Mouse (Mus musculus) left cerebral cortex, postnatal 10 days (tissue): ENCODE measurements around the gene Oprl1. TPM values are rescaled to one million over a fixed set of nuclear protein-coding genes. Genes with fewer than 3 reads are reported as not detected.
A peak's percentile ranks its signal among the peaks of the same experiment; 100 is the strongest.

ENCODE experiments used
- DNase-seq, 2 experiments: peaks; one replicate each; pipeline ENCODE4 v3.0.0; 2021 to 2022; ENCODE audit warnings: low spot score in 2 of 2, mixed read lengths in 1 of 2; ENCODE audit errors: extremely low spot score in 1 of 2
- intact Hi-C: fragments of 180-260 bp; cut with DNase I; formaldehyde crosslinking; loops from one replicate; pipeline ENCODE4 v1.15.1; 2025
- total RNA-seq, 2 experiments: library from RNA; stranded (reverse); gene quantifications; 2 replicates each; pipeline ENCODE4 v1.2.3; 2021

The Oprl1 gene
- total RNA-seq, 2 experiments from 2014 or later: 75.4 to 82.2 TPM

- intact Hi-C loops: no loop called here
- peak in 1 of 2 experiments; percentile 9 for DNase-seq
Measured at GRCm38 (mm10) chr2:181687586-181687985, 27.2 kb upstream of the Oprl1 start.

GRCm38 (mm10) chr2:181689466-181690160 is 25.2 kb upstream of the Oprl1 start:
- intact Hi-C loops: no loop called here
- DNase-seq: peak in 1 of 2 experiments; percentile 50

GRCm38 (mm10) chr2:181691083-181691482 is 23.7 kb upstream of the Oprl1 start:
- intact Hi-C loops: no loop called here
- no peak for DNase-seq

- no peak for DNase-seq
- intact Hi-C loops: no loop called here
Measured at GRCm38 (mm10) chr2:181691571-181691970, 23.2 kb upstream of the Oprl1 start.

GRCm38 (mm10) chr2:181692304-181692703 is 22.5 kb upstream of the Oprl1 start:
- intact Hi-C loops: no loop called here
- no peak for DNase-seq

- intact Hi-C loops: no loop called here
- DNase-seq: peak; percentile 74 to 91
Measured at GRCm38 (mm10) chr2:181693339-181694280, 21.2 kb upstream of the Oprl1 start, which contains the start of gene Rgs19. TSS of gene Rgs19 (minus strand) at chr2:181693977.

- DNase-seq: no peak
- intact Hi-C loops: no loop called here
Measured at GRCm38 (mm10) chr2:181694581-181694980, 20.2 kb upstream of the Oprl1 start.

- intact Hi-C loops: no loop called here
- DNase-seq: no peak
Measured at GRCm38 (mm10) chr2:181695776-181696175, 19.0 kb upstream of the Oprl1 start.

- intact Hi-C loops: no loop called here
- DNase-seq: no peak
Measured at GRCm38 (mm10) chr2:181696801-181697420, 17.9 kb upstream of the Oprl1 start.

GRCm38 (mm10) chr2:181698241-181698640 is 16.6 kb upstream of the Oprl1 start, which contains the start of gene Lkaaear1:
TSS of gene Lkaaear1 (minus strand) at chr2:181698442.
- no peak for DNase-seq

GRCm38 (mm10) chr2:181706668-181707067 is 8.1 kb upstream of the Oprl1 start:
- DNase-seq: no peak
- intact Hi-C loops: no loop called here

More at GRCm38 (mm10) chr2:181698241-181698640, 16.6 kb upstream of the Oprl1 start, which contains the start of gene Lkaaear1:
- intact Hi-C loops: no loop called here

GRCm38 (mm10) chr2:181713749-181714148 is 1.1 kb upstream of the Oprl1 start:
- intact Hi-C loops: no loop called here
- peak in 1 of 2 experiments; percentile 54 for DNase-seq

- no peak for DNase-seq
- intact Hi-C loops: no loop called here
Measured at GRCm38 (mm10) chr2:181715382-181715781, 566 bp downstream of the Oprl1 start.

GRCm38 (mm10) chr2:181716991-181717390 is 2.2 kb downstream of the Oprl1 start:
- intact Hi-C loops: no loop called here
- no peak for DNase-seq

- no peak for DNase-seq
- intact Hi-C loops: loop anchor here (5.0 kb wide), 1 partner anchor 87 kb away; no protein-coding TSS in a partner anchor
Measured at GRCm38 (mm10) chr2:181720061-181720460, 5.2 kb downstream of the Oprl1 start.

GRCm38 (mm10) chr2:181721200-181721599 is 6.4 kb downstream of the Oprl1 start:
- intact Hi-C loops: loop anchor here (5.0 kb wide), 1 partner anchor 86 kb away; no protein-coding TSS in a partner anchor
- DNase-seq: no peak

GRCm38 (mm10) chr2:181722213-181722612 is 7.4 kb downstream of the Oprl1 start:
- intact Hi-C loops: loop anchor here (2.0 to 5.0 kb wide), 2 partner anchors 85 to 143 kb away; partner anchors contain the start of gene Polr3k
- DNase-seq: peak in 1 of 2 experiments; percentile 50

GRCm38 (mm10) chr2:181727659-181728262 is 12.9 kb downstream of the Oprl1 start:
- intact Hi-C loops: no loop called here
- DNase-seq: no peak

- DNase-seq: no peak
- intact Hi-C loops: no loop called here
Measured at GRCm38 (mm10) chr2:181730051-181730450, 15.2 kb downstream of the Oprl1 start.
